Mouse (Mus musculus) forebrain, postnatal 0 days (tissue): ENCODE data around the gene Mrps18c. TPM values are rescaled to one million over a fixed set of nuclear protein-coding genes. Genes with fewer than 3 reads are reported as not detected.

Source experiments
- ATAC-seq: fragments of 200-750 bp; cut with Nextera tagmentation; 2 replicates; pipeline ENCODE4 v1.8.0; 2017; ENCODE audit warnings: mild to moderate bottlenecking, moderate library complexity
- DNase-seq: peaks from one replicate; pipeline ENCODE4 v3.0.0-alpha.2; 2015
- H3K27ac ChIP-seq: fragments of 300-500 bp; sonication (generic); 2 replicates; pipeline ENCODE4 v1.5.1; 2014; ENCODE audit warnings: low read depth, mild to moderate bottlenecking, antibody characterized with exemption, low read length, moderate library complexity, mixed read lengths
- H3K27me3 ChIP-seq: fragments of 300-500 bp; sonication (generic); 2 replicates; pipeline ENCODE4 v1.6.1; 2014; ENCODE audit warnings: mild to moderate bottlenecking, low read length, mixed read lengths; ENCODE audit not compliant: insufficient read depth
- H3K36me3 ChIP-seq: fragments of 300-500 bp; sonication (generic); 2 replicates; pipeline ENCODE4 v1.6.1; 2014; ENCODE audit warnings: mild to moderate bottlenecking, moderate library complexity; ENCODE audit not compliant: insufficient read depth
- H3K4me1 ChIP-seq: fragments of 300-500 bp; sonication (generic); 2 replicates; pipeline ENCODE4 v1.6.1; 2014; ENCODE audit warnings: antibody characterized with exemption; ENCODE audit not compliant: insufficient read depth
- H3K4me2 ChIP-seq: fragments of 300-500 bp; sonication (generic); 2 replicates; pipeline ENCODE4 v1.6.1; 2014; ENCODE audit warnings: low read depth, mild to moderate bottlenecking, moderate library complexity
- H3K4me3 ChIP-seq: fragments of 300-500 bp; sonication (generic); 2 replicates; pipeline ENCODE4 v1.5.1; 2014; ENCODE audit warnings: low read depth, low read length, mixed read lengths
- H3K9ac ChIP-seq: fragments of 300-500 bp; sonication (generic); 2 replicates; pipeline ENCODE4 v1.6.1; 2014; ENCODE audit warnings: mild to moderate bottlenecking
- H3K9me3 ChIP-seq: fragments of 300-500 bp; sonication (generic); 2 replicates; pipeline ENCODE4 v1.6.1; 2016; ENCODE audit warnings: low read length
- CTCF ChIP-seq: sonication (generic); IDR thresholded peaks from 2 replicates; pipeline ENCODE4 v1.5.1; 2016; ENCODE audit warnings: antibody characterized with exemption, control low read depth, low read depth
- WGBS: fragments of 180-500 bp; shearing (Covaris S2); extraction: QIAGEN DNeasy Blood & Tissue Kit; methylation state at CpG from one replicate; pipeline ENCODE4 v1.1.7; 2014; 5-methylcytosine and 5-hydroxymethylcytosine counted together
- polyA plus RNA-seq: library from polyadenylated mRNA; unstranded; fragments of >200 nt; fragmentation: Nextera tagmentation; extraction: Ambion mirVana; gene quantifications from 2 replicates; pipeline ENCODE4 v1.2.1, GENCODE M21; 2015
- total RNA-seq: library from RNA; depleted of rRNA; stranded (reverse); fragments of >200 nt; gene quantifications from 2 replicates; pipeline ENCODE4 v1.2.3, GENCODE M21; 2014

The Mrps18c gene
- total and polyA plus RNA-seq, 2 experiments from 2014 or later, result 56.1 to 188 TPM

DNA sequence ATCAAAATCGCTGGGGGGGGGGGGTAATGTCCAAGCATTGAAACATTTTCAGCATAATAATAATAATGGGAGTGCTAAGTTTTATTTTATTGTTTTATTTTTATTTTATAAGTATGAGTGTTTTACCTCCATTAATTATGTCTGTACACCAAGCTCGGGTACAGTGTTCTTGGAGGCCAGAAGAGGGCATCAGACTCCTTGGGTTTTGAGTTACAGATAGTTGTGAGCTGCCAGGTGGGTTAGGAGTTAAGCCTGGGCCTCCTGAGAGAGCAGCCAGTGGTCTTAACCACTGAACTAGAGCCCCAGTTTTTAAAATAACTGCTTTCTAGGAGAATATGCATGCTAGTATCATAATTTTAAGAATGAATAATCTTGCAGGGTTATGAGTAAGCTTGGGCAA lies 27.5 kb downstream of the Mrps18c start:
- H3K27me3 ChIP-seq, result no peaks in the 10 kb centered on the region
- 29% methylated on average over 2 of the region's 2 CpGs for WGBS
- DNase-seq (no peak), ATAC-seq (no peak)
- no peaks in the 10 kb centered on the region for H3K36me3 ChIP-seq
- H3K9ac ChIP-seq, result no peak overlapping the region
- no peak overlapping the region for H3K27ac ChIP-seq
- TF ChIP-seq CTCF, result no peak; the same call in 1 of the 2 replicates
- no peak overlapping the region for H3K4me2 ChIP-seq
- H3K4me1 ChIP-seq, result 0 out of 2 replicates have a peak, but pooled peaks cover 4% of the 10 kb centered on the region
- no peaks in the 10 kb centered on the region for H3K9me3 ChIP-seq
- no peak overlapping the region for H3K4me3 ChIP-seq

DNA sequence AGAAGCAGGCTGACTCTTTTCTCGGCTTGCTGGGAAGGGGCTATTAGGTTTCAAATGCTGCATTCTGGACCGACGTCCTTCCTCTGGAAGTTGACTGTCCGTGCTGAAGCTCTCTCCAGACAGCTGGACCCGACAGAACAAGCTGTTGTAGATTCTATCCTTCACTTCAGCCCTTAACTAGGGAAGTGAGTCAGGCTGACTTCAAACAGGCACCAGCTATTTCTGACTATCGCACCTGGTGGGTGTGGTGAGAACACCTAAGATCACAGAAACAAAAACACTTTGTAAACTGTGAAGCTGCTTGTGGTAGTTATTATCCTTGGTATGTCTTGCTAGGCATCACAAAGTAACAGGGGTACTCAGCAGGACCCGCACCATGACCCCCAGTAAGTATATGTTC lies 28.1 kb downstream of the Mrps18c start:
- 77% methylated on average over 7 of the region's 7 CpGs for WGBS
- H3K27ac ChIP-seq, result no peak overlapping the region
- DNase-seq, result no peak
- H3K27me3 ChIP-seq, result no peaks in the 10 kb centered on the region
- no peak for ATAC-seq
- no peak overlapping the region for H3K4me2 ChIP-seq
- no peak overlapping the region for H3K9ac ChIP-seq
- no peaks in the 10 kb centered on the region for H3K36me3 ChIP-seq
- H3K4me1 ChIP-seq, result no peaks in the 10 kb centered on the region
- TF ChIP-seq CTCF, result no peak
- no peak overlapping the region for H3K4me3 ChIP-seq
- H3K9me3 ChIP-seq, result no peaks in the 10 kb centered on the region

DNA sequence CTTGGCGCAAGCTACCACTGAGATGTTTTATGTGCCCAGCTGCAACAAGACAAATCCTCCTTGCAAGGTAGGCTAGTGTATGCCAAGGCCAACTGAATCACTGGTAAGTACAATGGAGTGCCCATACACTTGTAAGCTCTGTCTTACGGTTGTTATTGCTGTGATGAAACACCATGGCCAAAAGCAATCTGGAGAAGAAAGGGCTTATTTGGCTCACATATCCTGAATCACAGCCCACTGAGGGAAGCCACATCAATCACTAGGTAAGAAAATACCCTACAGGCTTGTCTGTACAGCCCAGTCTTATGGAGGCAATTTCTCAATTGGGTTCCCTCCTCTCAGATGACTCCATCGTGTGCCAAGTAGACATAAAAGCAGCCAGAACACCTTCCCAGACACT lies 30.3 kb downstream of the Mrps18c start:
- Histone ChIP-seq H3K9me3 (no peaks in the 10 kb centered on the region), H3K9ac (no peak overlapping the region), H3K27me3 (no peaks in the 10 kb centered on the region), H3K4me1 (no peaks in the 10 kb centered on the region), H3K27ac (no peak overlapping the region), H3K36me3 (no peaks in the 10 kb centered on the region), H3K4me2 (no peak overlapping the region), H3K4me3 (no peak overlapping the region)
- 83% methylated on average over 3 of the region's 3 CpGs for WGBS
- DNase-seq (no peak), ATAC-seq (no peak)
- TF ChIP-seq CTCF, result no peak

DNA sequence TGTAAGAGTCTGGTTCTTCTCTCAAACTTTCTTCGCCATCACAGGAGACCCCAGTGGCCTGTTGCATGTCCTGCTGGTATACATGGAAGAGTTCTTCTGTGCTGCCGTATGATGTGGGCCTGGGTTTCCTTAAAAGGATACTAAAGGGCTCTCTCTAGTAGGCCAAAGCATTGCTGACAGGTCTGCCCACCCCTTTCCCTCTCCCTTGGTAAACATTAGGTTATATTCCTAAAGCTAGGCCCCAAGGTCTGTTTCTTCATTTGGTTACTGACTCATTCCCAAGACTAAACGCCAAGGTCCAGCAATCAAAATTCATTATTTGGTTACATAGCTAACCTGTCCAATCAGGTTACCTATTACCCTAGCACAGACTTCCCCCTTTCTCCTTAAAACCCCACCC lies 34.3 kb downstream of the Mrps18c start:
- no peak for TF ChIP-seq CTCF
- Histone ChIP-seq H3K4me3 (no peak overlapping the region), H3K4me1 (no peaks in the 10 kb centered on the region), H3K36me3 (no peaks in the 10 kb centered on the region), H3K27me3 (no peaks in the 10 kb centered on the region), H3K9me3 (no peaks in the 10 kb centered on the region), H3K9ac (no peak overlapping the region), H3K4me2 (no peak overlapping the region), H3K27ac (no peak overlapping the region)
- no peak for DNase-seq
- no peak for ATAC-seq
- WGBS, result 89% methylated on average over 3 of the region's 3 CpGs

DNA sequence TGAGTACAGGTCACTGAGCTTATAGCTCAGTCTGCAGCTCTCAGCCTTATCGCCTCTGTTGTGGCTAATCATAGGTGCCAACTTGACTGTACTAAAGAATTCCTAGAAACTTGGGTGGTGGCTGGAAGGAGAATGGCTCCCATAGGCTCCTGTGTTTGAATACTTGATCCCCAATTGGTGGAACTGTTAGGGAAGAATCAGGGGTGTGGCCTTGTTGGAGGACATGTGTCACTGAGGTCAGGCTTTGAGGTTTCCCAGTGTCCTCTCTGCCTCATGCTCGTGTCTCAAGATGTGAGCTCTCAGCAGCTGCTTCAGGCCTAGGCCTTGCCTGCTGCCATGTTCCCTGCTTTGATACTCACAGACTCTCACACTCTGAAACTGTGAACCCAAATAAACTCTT lies 35.4 kb downstream of the Mrps18c start:
- Histone ChIP-seq H3K27ac (no peak overlapping the region), H3K36me3 (no peaks in the 10 kb centered on the region), H3K9ac (no peak overlapping the region), H3K4me1 (no peaks in the 10 kb centered on the region), H3K27me3 (no peaks in the 10 kb centered on the region), H3K9me3 (no peaks in the 10 kb centered on the region), H3K4me3 (no peak overlapping the region), H3K4me2 (no peak overlapping the region)
- WGBS, result 91% methylated on average over 2 of the region's 2 CpGs
- ATAC-seq (no peak), DNase-seq (no peak)
- no peak for TF ChIP-seq CTCF

DNA sequence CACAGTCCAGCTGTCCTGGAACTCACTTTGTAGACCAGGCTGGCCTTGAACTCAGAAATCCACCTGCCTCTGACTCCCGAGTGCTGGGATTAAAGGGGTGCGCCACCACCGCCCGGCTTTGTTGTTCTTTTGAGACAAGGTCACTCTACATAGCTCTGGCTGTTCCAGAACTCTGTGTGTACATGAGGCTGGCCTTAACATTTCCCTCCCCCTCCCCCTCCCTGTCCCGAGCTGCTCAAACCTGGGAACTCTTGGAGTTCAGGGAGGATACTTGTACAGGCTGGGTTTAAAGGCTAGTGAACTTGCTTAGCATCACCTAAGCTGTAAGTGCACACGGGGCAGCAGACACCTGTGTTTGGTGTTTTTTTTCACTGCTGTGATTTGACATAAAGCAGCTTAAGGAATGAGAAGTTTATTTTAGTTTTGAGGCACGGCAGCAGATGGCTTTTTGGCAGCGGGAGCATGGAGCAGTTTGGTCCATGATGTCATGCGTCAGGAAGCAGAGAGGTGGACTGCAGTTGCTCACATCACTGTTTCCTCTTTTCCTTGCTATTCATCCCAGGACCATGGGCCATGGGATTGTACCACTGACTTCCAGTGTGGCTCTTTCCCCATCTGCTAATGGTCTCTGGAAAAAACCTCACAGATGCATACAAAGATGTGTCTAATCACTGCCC lies 37.6 kb downstream of the Mrps18c start:
- Histone ChIP-seq H3K4me1 (no peaks in the 10 kb centered on the region), H3K9ac (no peak overlapping the region), H3K4me2 (no peak overlapping the region), H3K27me3 (no peaks in the 10 kb centered on the region), H3K9me3 (no peaks in the 10 kb centered on the region), H3K4me3 (no peak overlapping the region), H3K36me3 (no peaks in the 10 kb centered on the region), H3K27ac (no peak overlapping the region)
- WGBS, result 68% methylated on average over 9 of the region's 9 CpGs
- TF ChIP-seq CTCF, result no peak
- no peak for ATAC-seq
- DNase-seq, result no peak

DNA sequence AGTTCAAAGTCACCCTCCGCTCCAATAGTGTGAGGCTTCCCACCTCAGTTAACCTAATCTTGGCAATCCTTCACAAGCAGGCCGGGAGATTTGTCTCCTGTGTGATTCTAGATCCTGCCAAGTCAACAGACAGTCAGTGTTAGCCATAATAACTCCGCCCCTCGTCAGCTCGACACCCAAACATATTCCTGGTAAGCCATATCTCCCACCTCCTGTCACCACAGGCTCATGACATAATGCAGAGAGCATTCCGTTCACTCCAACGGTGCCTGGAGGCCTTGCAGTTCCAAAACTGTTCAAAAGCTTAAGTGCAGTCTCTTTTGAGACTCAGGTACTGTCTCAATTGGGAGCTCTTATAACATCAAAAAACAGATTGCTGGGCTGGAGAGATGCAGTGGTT lies 39.5 kb downstream of the Mrps18c start:
- TF ChIP-seq CTCF, result no peak
- Histone ChIP-seq H3K9me3 (no peaks in the 10 kb centered on the region), H3K9ac (no peak overlapping the region), H3K4me1 (no peaks in the 10 kb centered on the region), H3K27ac (no peak overlapping the region), H3K27me3 (no peaks in the 10 kb centered on the region), H3K4me3 (no peak overlapping the region), H3K36me3 (no peaks in the 10 kb centered on the region), H3K4me2 (no peak overlapping the region)
- DNase-seq (no peak), ATAC-seq (no peak)
- 83% methylated on average over 7 of the region's 7 CpGs for WGBS
